Mouse (Mus musculus) heart, embryonic 10.5 days (tissue): ENCODE results near the gene Purb. TPM values are rescaled to one million over a fixed set of nuclear protein-coding genes. Genes with fewer than 3 reads are reported as not detected.
A peak's percentile ranks its signal among the peaks of the same experiment; 100 is the strongest.

ENCODE experiments used
- DNase-seq: peaks from one replicate; pipeline ENCODE4 v3.0.0-alpha.2; 2017; ENCODE audit warnings: low spot score
- H3K27ac ChIP-seq: fragments of 300-500 bp; sonication (generic); 2 replicates; pipeline ENCODE4 v1.5.1; 2016; ENCODE audit warnings: mild to moderate bottlenecking
- H3K27me3 ChIP-seq: fragments of 300-500 bp; sonication (generic); 2 replicates; pipeline ENCODE4 v1.6.1; 2016; ENCODE audit warnings: mild to moderate bottlenecking; ENCODE audit not compliant: poor library complexity, insufficient read depth, severe bottlenecking
- H3K36me3 ChIP-seq: fragments of 300-500 bp; sonication (generic); 2 replicates; pipeline ENCODE4 v1.6.1; 2016; ENCODE audit warnings: mild to moderate bottlenecking, moderate library complexity
- H3K4me1 ChIP-seq: fragments of 300-500 bp; sonication (generic); 2 replicates; pipeline ENCODE4 v1.6.1; 2016; ENCODE audit warnings: mild to moderate bottlenecking
- H3K4me3 ChIP-seq: fragments of 300-500 bp; sonication (generic); 2 replicates; pipeline ENCODE4 v1.5.1; 2016; ENCODE audit warnings: mild to moderate bottlenecking, moderate library complexity
- H3K9me3 ChIP-seq: fragments of 300-500 bp; sonication (generic); 2 replicates; pipeline ENCODE4 v1.6.1; 2016; ENCODE audit warnings: mild to moderate bottlenecking, moderate library complexity
- WGBS: fragments of 180-500 bp; shearing (Covaris S2); methylation state at CpG from one replicate; pipeline ENCODE4 v1.1.7; 2016; 5-methylcytosine and 5-hydroxymethylcytosine counted together
- polyA plus RNA-seq: library from polyadenylated mRNA; unstranded; fragments of >200 nt; fragmentation: Nextera tagmentation; extraction: Ambion mirVana; gene quantifications from 2 replicates; pipeline ENCODE4 v1.2.1, GENCODE M21; 2016

Purb gene
- polyA plus RNA-seq, 1 experiment from 2014 or later, result 21.0 TPM

DNA sequence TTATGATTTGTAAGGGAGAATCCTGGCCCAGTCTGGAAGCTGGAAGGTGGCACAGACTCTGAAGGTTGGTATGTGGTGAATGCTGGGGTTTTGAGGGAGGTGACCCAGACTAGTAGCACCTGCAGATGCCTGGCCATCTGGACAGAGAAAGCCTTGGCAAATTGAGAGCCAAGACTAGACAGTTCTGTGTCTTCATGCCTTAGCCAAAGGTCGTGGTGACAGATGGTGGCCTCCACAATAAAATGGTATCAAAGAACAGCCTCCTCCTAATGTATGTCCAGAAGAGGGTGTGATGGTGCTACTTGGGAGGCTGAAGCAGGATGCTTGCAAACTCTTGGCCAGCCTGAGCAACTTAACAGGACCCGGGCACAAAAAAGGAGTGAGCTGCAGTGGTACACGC is 28.5 kb upstream of the Purb start:
- no peak for DNase-seq
- H3K4me3 ChIP-seq, result no peak overlapping the region
- WGBS, result 72% methylated on average over 3 of the region's 3 CpGs

DNA sequence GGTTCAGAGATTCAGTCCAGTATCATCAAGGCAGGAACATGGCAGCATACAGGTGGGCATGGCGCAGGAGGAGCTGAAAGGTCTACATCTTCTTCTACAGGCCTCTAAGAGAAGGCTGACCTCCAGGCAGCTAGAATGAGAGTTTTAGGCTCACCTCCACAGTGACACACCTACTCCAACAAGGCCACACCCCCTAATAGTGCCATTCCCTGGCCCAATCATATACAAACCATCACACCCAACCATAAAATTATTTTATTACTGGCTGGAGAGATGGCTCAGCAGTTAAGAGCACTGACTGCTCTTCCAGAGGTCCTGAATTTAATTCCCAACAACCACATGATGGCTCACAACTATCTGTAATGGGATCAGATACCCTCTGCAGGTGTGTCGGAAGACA is 26.8 kb upstream of the Purb start:
- no peak overlapping the region for H3K27ac ChIP-seq
- H3K36me3 ChIP-seq, result no peaks in the 10 kb centered on the region
- 96% methylated on average over 2 of the region's 2 CpGs for WGBS
- H3K4me3 ChIP-seq, result no peak overlapping the region
- DNase-seq, result no peak
- no peaks in the 10 kb centered on the region for H3K4me1 ChIP-seq
- no peaks in the 10 kb centered on the region for H3K27me3 ChIP-seq
- H3K9me3 ChIP-seq, result no peaks in the 10 kb centered on the region

More for the DNA sequence above, 28.5 kb upstream of the Purb start:
- Histone ChIP-seq H3K4me1 (no peaks in the 10 kb centered on the region), H3K27me3 (no peaks in the 10 kb centered on the region), H3K9me3 (no peaks in the 10 kb centered on the region), H3K27ac (no peak overlapping the region), H3K36me3 (no peaks in the 10 kb centered on the region)

DNA sequence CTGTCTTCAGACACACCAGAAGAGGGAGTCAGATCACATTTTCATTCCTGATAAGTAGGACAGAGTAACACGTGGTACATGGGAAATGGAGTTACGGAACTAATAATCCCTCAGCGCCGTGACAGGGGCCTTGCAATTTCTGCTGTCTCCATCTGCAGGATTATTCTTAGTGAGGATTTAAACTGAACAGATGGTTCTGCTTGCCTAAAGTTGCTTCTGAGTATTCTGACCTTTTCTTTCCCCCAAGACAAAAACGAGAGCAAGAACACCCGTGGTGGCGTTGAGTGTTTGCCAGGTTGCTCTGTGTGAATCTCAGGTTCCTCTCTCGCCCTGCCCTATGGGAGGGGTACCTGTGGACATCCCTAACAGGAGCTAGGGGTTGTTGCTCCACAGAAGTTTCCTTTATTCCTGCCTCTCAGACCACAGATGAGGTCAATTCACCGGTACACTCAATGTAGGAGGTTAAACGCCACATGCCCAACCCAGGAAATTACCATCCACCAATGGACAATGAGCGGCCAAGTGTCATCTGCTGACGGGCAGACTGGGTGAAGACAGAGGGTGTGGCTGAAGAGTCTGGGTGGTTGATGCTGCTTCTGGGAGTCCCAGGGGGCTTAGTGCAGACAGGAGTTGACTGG is 21.7 kb upstream of the Purb start:
- WGBS, result 68% methylated on average over 12 of the region's 12 CpGs
- H3K9me3 ChIP-seq, result no peaks in the 10 kb centered on the region
- no peak for DNase-seq
- H3K36me3 ChIP-seq, result no peaks in the 10 kb centered on the region
- H3K4me3 ChIP-seq, result no peak overlapping the region
- no peak overlapping the region for H3K27ac ChIP-seq
- H3K4me1 ChIP-seq, result no peaks in the 10 kb centered on the region
- no peaks in the 10 kb centered on the region for H3K27me3 ChIP-seq

DNA sequence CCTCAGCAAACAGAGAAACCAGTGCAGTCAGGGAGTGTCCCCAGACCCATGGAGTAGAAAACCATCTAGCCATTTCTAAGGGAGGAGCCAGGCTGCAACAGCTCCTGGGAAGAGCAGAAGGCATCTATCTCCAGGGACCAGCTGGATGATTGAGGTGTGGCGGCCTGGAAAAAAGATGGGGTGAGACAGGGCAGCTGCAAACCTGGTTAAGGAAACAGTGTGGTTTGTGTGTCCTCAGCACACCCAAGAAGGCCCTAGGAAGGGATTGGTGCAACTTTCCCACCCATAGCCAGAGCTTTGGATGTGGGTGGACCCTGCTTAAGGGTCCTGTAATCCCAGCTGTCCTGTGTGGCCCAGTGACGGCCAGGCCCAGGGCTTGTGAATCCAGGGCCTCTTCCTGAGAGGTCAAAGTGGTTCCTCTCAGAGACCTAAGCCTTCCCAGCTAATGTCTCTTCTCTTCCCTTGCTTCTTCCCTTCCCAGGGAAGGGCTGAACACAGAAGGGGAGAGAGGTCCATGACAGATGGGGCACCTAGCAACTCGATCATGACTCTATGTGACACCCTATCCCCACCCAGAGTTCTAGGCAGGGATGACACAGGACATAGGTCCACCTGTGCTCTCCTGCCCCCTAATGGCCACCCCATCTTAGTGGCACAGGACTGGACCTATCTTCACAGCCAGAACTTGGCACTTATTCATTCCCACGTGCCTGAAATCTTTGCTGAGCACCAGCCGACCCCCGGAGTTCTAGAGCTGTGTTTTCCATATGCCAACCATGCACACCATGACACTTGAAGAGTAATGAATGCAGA is 14.2 kb upstream of the Purb start:
- 51% methylated on average over 6 of the region's 6 CpGs for WGBS
- Histone ChIP-seq H3K36me3 (no peaks in the 10 kb centered on the region), H3K27ac (no peak overlapping the region), H3K27me3 (no peaks in the 10 kb centered on the region), H3K9me3 (no peaks in the 10 kb centered on the region), H3K4me1 (peaks cover 14% of the 10 kb centered on the region), H3K4me3 (no peak overlapping the region)
- no peak for DNase-seq

DNA sequence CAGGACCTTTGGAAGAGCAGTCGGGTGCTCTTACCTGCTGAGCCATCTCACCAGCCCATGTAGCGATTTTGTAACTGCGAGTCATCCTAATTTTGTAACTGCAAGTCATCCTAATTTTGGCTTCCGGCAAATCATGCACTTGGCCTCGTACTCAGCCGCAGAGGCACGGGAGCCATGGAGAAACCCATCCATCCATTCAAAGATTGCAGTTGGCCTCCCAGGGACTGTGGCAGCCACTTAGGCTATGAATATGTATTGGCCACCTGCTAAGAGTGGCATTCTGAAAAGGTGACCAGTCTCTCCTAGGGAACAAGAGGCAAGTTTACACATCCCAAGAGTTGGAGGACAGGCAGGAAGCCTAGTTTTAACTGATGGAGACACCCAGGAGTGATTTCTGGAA is 13.5 kb upstream of the Purb start:
- Histone ChIP-seq H3K27ac (no peak overlapping the region), H3K27me3 (no peaks in the 10 kb centered on the region), H3K4me3 (no peak overlapping the region), H3K9me3 (no peaks in the 10 kb centered on the region), H3K36me3 (no peaks in the 10 kb centered on the region), H3K4me1 (peaks cover 15% of the 10 kb centered on the region)
- 91% methylated on average over 7 of the region's 7 CpGs for WGBS
- no peak for DNase-seq

DNA sequence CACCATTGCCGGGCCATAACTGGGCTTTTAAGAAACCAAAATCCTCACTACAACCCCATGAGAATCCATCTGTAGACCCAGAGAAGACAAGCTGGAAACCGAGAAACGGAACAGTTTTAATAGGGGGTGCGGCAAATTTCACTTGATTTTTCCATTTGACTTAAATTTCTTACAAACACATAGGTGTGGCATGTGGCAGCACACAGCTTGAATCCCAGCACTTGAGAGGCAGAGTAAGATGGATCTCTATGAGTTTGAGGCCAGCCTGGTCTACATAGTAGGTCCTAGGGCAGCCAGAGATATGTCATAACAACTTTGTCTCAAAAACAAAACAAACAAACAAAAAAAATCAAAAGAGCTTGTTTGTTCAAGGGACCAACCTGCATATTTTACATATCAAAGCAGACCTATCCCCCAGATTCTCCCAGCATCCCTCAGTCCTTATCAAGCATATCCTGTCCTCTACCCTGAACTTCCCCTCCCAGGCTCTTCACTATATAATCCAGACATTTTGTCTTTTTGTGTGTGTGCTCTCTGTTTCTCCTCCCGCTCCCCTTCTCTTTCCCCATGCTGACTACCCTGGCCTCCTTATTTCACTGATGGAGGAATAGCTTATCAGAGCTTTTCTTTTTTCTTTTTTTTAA is 12.4 kb upstream of the Purb start:
- Histone ChIP-seq H3K27me3 (no peaks in the 10 kb centered on the region), H3K36me3 (no peaks in the 10 kb centered on the region), H3K27ac (no peak overlapping the region), H3K9me3 (no peaks in the 10 kb centered on the region), H3K4me3 (no peak overlapping the region), H3K4me1 (peaks cover 18% of the 10 kb centered on the region)
- 89% methylated on average over 5 of the region's 5 CpGs for WGBS
- no peak for DNase-seq

DNA sequence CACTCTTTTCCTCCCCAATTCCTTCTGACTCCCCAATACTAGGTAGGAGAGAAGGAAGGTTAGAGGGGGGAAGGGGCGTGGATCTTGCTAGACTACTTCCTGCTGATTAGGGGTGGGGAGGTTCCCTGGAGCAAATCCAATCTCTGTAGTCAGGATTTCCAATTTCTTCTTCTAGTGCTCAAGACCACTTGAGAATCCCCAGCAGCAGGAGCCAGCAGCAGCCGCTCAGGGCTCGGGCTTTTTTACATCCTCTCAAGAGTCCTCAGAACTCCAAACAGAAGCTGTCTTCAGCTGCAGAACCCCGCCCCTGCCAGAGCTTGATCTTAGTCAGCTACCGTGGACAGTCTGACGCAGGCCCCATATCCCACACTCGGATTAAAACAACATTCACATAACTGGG is 11.8 kb upstream of the Purb start:
- H3K4me3 ChIP-seq, result no peak overlapping the region
- no peak for DNase-seq
- WGBS, result 39% methylated on average over 7 of the region's 7 CpGs
- H3K36me3 ChIP-seq, result no peaks in the 10 kb centered on the region
- no peaks in the 10 kb centered on the region for H3K9me3 ChIP-seq
- no peaks in the 10 kb centered on the region for H3K27me3 ChIP-seq
- H3K4me1 ChIP-seq, result peaks cover 21% of the 10 kb centered on the region
- no peak overlapping the region for H3K27ac ChIP-seq

DNA sequence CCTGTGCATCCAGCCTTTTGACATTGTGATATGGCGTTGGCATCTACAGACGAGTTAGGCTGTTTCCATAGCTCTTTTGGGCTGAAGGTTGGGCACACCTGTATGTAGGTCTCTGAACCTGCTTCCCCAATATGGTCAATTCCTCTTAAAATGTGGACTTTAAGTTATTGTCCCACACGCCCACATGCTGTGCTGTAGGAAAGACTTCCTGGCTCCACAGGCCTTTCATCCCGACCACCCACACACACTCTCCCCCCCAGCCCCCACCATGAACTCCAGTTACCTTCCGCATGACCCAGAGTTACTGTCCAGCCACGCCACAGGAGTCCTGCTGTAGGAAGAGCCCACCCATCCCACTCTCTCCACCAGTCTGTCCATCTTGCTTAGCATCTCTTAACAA is 11.2 kb upstream of the Purb start:
- H3K36me3 ChIP-seq, result no peaks in the 10 kb centered on the region
- H3K27me3 ChIP-seq, result no peaks in the 10 kb centered on the region
- H3K9me3 ChIP-seq, result no peaks in the 10 kb centered on the region
- no peak for DNase-seq
- H3K4me1 ChIP-seq, result peaks cover 21% of the 10 kb centered on the region
- no peak overlapping the region for H3K4me3 ChIP-seq
- WGBS, result 59% methylated on average over 6 of the region's 6 CpGs
- H3K27ac ChIP-seq, result no peak overlapping the region; the same call in 1 of the 2 replicates

DNA sequence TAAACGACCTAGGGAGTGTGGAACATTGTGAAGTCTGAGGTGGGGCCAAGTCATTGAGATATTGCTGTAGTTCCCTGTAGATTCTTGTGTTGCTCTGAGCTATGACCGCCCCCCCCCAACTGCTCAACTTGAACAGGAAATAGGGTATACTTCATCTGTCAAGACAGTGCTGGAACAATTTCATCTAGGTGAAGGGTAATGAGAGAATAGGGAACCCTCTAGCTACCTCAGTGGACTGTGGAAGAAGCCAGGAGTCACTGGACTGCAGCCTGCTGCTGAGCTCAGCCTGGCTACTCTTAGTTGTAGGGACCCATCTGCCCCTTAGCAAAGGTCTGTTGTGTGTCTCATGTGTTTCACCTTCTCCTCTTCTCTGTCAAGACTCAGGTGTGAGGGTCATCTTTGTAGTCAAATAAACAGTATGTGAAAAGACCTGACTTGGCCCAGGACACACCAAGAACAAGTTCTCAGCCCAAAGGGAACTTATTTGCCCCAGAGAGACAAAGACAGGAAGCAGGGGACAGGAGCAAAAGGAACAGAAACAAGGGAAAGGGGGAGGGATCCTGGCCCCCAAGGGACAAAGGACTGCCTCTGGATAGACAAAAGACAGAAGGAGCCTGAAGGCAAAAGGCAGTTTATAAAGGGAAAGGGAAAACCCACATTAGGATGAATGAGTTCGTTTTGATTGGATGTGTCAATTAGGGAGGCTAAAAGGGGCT is 8.7 kb upstream of the Purb start:
- Histone ChIP-seq H3K4me3 (no peak overlapping the region), H3K36me3 (no peaks in the 10 kb centered on the region), H3K27ac (peak overlapping the region; percentile 38; the same call in 1 of the 2 replicates), H3K9me3 (no peaks in the 10 kb centered on the region), H3K4me1 (peaks cover 21% of the 10 kb centered on the region), H3K27me3 (no peaks in the 10 kb centered on the region)
- DNase-seq, result no peak
- 59% methylated on average over 3 of the region's 3 CpGs for WGBS

DNA sequence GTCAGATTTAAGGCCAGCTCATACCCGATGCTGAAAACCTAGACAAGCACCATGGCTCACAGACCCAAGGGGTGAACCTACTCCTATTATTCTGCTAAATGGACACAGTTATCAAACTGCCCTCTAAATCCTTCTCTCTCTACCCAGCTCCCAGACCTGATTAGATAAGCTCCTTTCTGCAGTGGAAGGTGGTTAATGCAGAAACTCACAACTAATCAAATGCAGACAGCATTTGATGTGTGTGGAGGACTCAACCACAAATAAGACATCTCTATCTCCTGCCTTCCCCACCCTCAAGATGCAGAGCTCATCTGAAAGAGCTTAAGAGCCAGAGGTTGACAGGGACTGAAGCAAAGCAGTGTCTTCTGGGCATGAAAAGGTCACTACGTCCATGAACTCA is 7.4 kb upstream of the Purb start:
- H3K4me1 ChIP-seq, result peaks cover 21% of the 10 kb centered on the region
- no peaks in the 10 kb centered on the region for H3K36me3 ChIP-seq
- H3K27ac ChIP-seq, result no peak overlapping the region
- no peak for DNase-seq
- no peaks in the 10 kb centered on the region for H3K27me3 ChIP-seq
- H3K9me3 ChIP-seq, result no peaks in the 10 kb centered on the region
- H3K4me3 ChIP-seq, result no peak overlapping the region
- WGBS, result 58% methylated on average over 2 of the region's 2 CpGs

DNA sequence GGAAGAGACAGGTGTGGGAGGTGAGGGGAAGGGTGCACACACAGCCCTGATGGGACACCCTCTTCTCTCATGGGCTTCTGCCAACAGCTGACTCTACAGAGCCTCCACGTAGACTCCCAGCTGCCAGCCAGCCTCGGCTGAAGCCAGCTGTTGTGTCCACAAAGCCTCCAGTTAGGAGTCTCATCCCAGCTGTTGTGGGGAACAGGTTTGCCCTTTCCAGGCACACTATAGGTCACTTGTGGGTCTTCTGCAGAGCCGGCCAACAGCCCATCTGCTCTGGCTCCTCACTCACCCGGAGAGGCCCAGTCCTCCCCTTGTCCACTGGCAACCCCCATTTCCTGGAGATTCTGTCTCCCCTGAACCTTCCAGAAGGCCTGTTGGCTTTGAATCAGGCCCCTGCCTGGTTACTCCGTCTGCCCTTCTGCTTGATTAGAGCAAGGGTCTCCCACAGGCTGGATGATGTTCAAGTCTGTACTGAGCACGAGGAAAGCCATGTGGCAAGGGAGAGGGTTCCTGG is 6.0 kb upstream of the Purb start:
- Histone ChIP-seq H3K4me3 (no peak overlapping the region), H3K9me3 (no peaks in the 10 kb centered on the region), H3K36me3 (no peaks in the 10 kb centered on the region), H3K27me3 (no peaks in the 10 kb centered on the region), H3K4me1 (peaks cover 12% of the 10 kb centered on the region), H3K27ac (no peak overlapping the region)
- DNase-seq, result no peak
- WGBS, result 77% methylated on average over 6 of the region's 6 CpGs

DNA sequence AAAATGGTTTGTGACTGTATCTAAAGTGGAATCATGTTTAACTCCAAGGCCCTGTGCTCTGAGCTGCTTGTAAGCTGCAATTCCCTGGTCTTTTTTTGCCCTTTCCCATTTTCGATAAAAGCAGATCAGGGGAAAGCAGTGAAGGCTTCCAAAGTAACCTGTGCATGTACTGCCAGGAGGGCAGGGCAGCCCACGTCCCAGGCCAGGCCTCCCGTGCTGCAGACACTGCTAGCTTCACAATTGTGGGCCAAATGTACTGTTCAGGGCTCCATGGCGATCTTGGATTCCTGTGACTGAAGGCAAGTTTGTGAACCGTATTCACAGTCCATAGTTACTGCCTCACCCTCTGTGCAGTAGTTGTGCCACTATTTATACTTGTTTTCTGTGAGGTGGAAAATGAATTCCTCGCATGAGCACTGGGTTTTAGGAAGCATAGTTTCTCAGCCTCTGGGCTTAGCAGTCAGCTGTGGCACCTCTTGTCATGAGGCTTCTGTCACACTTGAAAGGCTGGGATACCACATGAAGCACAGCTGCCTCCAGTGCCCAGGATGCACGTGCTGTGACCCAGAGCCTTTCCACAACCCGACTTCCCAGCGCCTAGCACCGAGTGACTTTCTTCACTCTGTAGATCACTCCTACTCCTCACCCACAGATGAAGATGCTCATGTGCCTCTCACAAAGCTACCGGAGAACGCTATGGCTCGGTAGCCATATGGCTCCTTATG is 5.1 kb upstream of the Purb start:
- H3K36me3 ChIP-seq, result no peaks in the 10 kb centered on the region
- 78% methylated on average over 13 of the region's 13 CpGs for WGBS
- no peak overlapping the region for H3K27ac ChIP-seq
- H3K27me3 ChIP-seq, result no peaks in the 10 kb centered on the region
- no peaks in the 10 kb centered on the region for H3K9me3 ChIP-seq
- no peak for DNase-seq
- peaks cover 11% of the 10 kb centered on the region for H3K4me1 ChIP-seq
- H3K4me3 ChIP-seq, result no peak overlapping the region
